Mouse (Mus musculus): ENCODE data around the gene Ifna16. TPM values are rescaled to one million over a fixed set of nuclear protein-coding genes. Genes with fewer than 3 reads are reported as not detected.

Ifna16 gene
- total RNA-seq (2021), result not detected
- not detected in 2 replicates for polyA plus RNA-seq (2012; rRNA removed)
- long read RNA-seq, result 0 reads

GRCm38 (mm10) chr4:88676824-88677223, at the start of gene Ifna16:
Ifna16 (minus strand) TSS chr4:88676924.
- DNase-seq, result no peak

- no peak for DNase-seq
These were observed 46.9 kb upstream of the Ifna16 start for GRCm38 (mm10) chr4:88723497-88724090.

GRCm38 (mm10) chr4:88721791-88722721, 45.3 kb upstream of the Ifna16 start, which contains the start of the genes Gm26566 and Klhl9:
Gm26566 (plus strand) TSS chr4:88721805.
Klhl9 (minus strand) TSS chr4:88722465.
- DNase-seq, result peak; percentile 95

- DNase-seq, result no peak
These were observed 42.0 kb upstream of the Ifna16 start for GRCm38 (mm10) chr4:88718715-88719114.

- DNase-seq, result peak; percentile 58
These were observed 38.3 kb upstream of the Ifna16 start for GRCm38 (mm10) chr4:88715059-88715458.

- peak; percentile 28 for DNase-seq
These were observed 37.6 kb upstream of the Ifna16 start for GRCm38 (mm10) chr4:88714281-88714680.

GRCm38 (mm10) chr4:88707128-88707826, 30.6 kb upstream of the Ifna16 start:
- no peak for DNase-seq

- DNase-seq, result no peak
These were observed 29.2 kb upstream of the Ifna16 start for GRCm38 (mm10) chr4:88705924-88706323.

- no peak for DNase-seq
These were observed 22.6 kb upstream of the Ifna16 start for GRCm38 (mm10) chr4:88699301-88699700.

GRCm38 (mm10) chr4:88698781-88699180, 22.1 kb upstream of the Ifna16 start:
- DNase-seq, result no peak

- no peak for DNase-seq
These were observed 21.0 kb upstream of the Ifna16 start for GRCm38 (mm10) chr4:88697753-88698152.

- no peak for DNase-seq
These were observed 20.4 kb upstream of the Ifna16 start for GRCm38 (mm10) chr4:88697108-88697507.

- DNase-seq, result peak; percentile 72
These were observed 19.6 kb upstream of the Ifna16 start for GRCm38 (mm10) chr4:88696237-88696884.

- DNase-seq, result no peak
These were observed 16.7 kb upstream of the Ifna16 start for GRCm38 (mm10) chr4:88693392-88693791.

GRCm38 (mm10) chr4:88692537-88692936, 15.8 kb upstream of the Ifna16 start:
- no peak for DNase-seq

- DNase-seq, result no peak
These were observed 14.5 kb upstream of the Ifna16 start, which contains the start of gene Ifnab for GRCm38 (mm10) chr4:88691259-88691658. Ifnab (minus strand) TSS chr4:88691359.

GRCm38 (mm10) chr4:88683812-88684211, 7.1 kb upstream of the Ifna16 start, which contains the start of gene Ifna2:
Ifna2 (minus strand) TSS chr4:88683912.
- no peak for DNase-seq

GRCm38 (mm10) chr4:88681353-88681752, 4.6 kb upstream of the Ifna16 start:
- DNase-seq, result no peak

- DNase-seq, result no peak
These were observed 3.6 kb upstream of the Ifna16 start for GRCm38 (mm10) chr4:88680362-88680761.

- no peak for DNase-seq
These were observed 21.3 kb downstream of the Ifna16 start for GRCm38 (mm10) chr4:88655461-88655860.

- DNase-seq, result no peak
These were observed 23.1 kb downstream of the Ifna16 start for GRCm38 (mm10) chr4:88653644-88654043.

- DNase-seq, result no peak
These were observed 32.4 kb downstream of the Ifna16 start, which contains the start of gene Ifna13 for GRCm38 (mm10) chr4:88644359-88644758. Ifna13 (minus strand) TSS chr4:88644459.
